Mouse (Mus musculus) embryonic facial prominence, embryonic 12.5 days (tissue): ENCODE results near the gene Chd1l. TPM values are rescaled to one million over a fixed set of nuclear protein-coding genes. Genes with fewer than 3 reads are reported as not detected.
A peak's percentile ranks its signal among the peaks of the same experiment; 100 is the strongest.

Experiments
- ATAC-seq: fragments of 200-750 bp; cut with Nextera tagmentation; 2 replicates; pipeline ENCODE4 v1.8.0; 2017; ENCODE audit not compliant: insufficient number of reproducible peaks, insufficient read depth, low FRiP score, low TSS enrichment
- H3K27ac ChIP-seq: fragments of 300-500 bp; sonication (generic); 2 replicates; pipeline ENCODE4 v1.5.1; 2016; ENCODE audit warnings: mild to moderate bottlenecking
- H3K27me3 ChIP-seq: fragments of 300-500 bp; sonication (generic); 2 replicates; pipeline ENCODE4 v1.6.1; 2016; ENCODE audit warnings: mild to moderate bottlenecking, moderate library complexity
- H3K36me3 ChIP-seq: fragments of 300-500 bp; sonication (generic); 2 replicates; pipeline ENCODE4 v1.6.1; 2016; ENCODE audit warnings: mild to moderate bottlenecking
- H3K4me1 ChIP-seq: fragments of 300-500 bp; sonication (generic); 2 replicates; pipeline ENCODE4 v1.6.1; 2016
- H3K4me2 ChIP-seq: fragments of 300-500 bp; sonication (generic); replicated peaks from 2 replicates; pipeline ENCODE4 v1.6.1; 2016; ENCODE audit warnings: mild to moderate bottlenecking, moderate library complexity
- H3K4me3 ChIP-seq: fragments of 300-500 bp; sonication (generic); 2 replicates; pipeline ENCODE4 v1.5.1; 2016; ENCODE audit warnings: mild to moderate bottlenecking
- H3K9ac ChIP-seq: fragments of 300-500 bp; sonication (generic); 2 replicates; pipeline ENCODE4 v1.6.1; 2016; ENCODE audit warnings: mild to moderate bottlenecking, moderate library complexity
- H3K9me3 ChIP-seq: fragments of 300-500 bp; sonication (generic); 2 replicates; pipeline ENCODE4 v1.6.1; 2016; ENCODE audit warnings: mild to moderate bottlenecking, moderate library complexity
- WGBS: fragments of 180-500 bp; shearing (Covaris S2); methylation state at CpG from one replicate; pipeline ENCODE4 v1.1.7; 2016; 5-methylcytosine and 5-hydroxymethylcytosine counted together
- polyA plus RNA-seq: library from polyadenylated mRNA; unstranded; fragments of >200 nt; fragmentation: Nextera tagmentation; extraction: Ambion mirVana; gene quantifications from 2 replicates; pipeline ENCODE4 v1.2.1, GENCODE M21; 2016

The Chd1l gene
- polyA plus RNA-seq, 1 experiment from 2014 or later: 20.1 TPM

GRCm38 (mm10) chr3:97587656-97588055 is 22.3 kb downstream of the Chd1l start:
- peaks cover 19% of the 10 kb centered on the region for H3K36me3 ChIP-seq
- H3K27me3 ChIP-seq: no peaks in the 10 kb centered on the region
- no peak overlapping the region for H3K9ac ChIP-seq
- H3K4me1 ChIP-seq: no peaks in the 10 kb centered on the region
- no peaks in the 10 kb centered on the region for H3K9me3 ChIP-seq
- no peak overlapping the region for H3K4me3 ChIP-seq
- no peak for ATAC-seq
- no peak overlapping the region for H3K27ac ChIP-seq
- no peak overlapping the region for H3K4me2 ChIP-seq
- WGBS: 72% methylated on average over 9 of the region's 9 CpGs

DNA sequence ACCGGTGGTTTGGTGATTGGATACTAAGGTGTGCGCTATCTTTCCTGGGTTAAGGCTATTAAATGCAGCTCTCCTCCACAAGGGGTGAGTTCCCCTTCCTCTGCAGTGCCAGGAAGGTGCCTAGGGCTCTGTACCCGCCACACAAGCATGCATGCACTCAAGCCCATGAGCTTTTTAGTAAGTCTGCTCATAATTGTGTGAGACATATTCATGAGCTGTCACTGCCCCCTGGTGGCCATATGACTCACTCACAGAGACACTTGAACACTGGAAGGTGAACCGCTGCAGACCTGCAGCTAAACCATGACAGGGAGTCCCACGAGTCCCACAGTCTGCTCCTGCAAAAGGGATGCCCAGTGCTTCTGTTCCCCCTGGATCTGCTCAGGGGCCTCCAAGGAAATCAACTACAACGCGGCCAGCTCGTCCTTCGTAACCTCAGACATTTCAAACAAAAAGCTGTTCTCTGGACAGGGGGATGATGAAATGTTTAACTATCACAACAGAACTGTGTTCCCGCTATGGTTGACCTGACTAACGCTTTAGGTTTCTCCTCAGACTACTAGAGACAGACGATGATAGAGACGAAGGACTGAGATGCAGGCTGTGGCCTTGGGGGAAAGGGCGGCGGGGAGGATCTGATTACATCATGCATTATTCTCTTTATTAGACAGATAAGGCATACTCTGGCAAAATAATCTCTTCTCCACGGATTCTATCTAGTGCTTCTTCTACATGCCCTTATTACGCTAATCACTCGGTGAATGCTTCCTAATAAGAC is 24.4 kb downstream of the Chd1l start:
- H3K4me1 ChIP-seq: no peaks in the 10 kb centered on the region
- 69% methylated on average over 18 of the region's 18 CpGs for WGBS
- H3K9ac ChIP-seq: no peak overlapping the region
- no peak overlapping the region for H3K27ac ChIP-seq
- H3K27me3 ChIP-seq: no peaks in the 10 kb centered on the region
- peak; percentile 64; the same call in 1 of the 2 replicates for ATAC-seq
- H3K36me3 ChIP-seq: peaks cover 32% of the 10 kb centered on the region
- H3K4me3 ChIP-seq: no peak overlapping the region
- H3K4me2 ChIP-seq: no peak overlapping the region
- H3K9me3 ChIP-seq: no peaks in the 10 kb centered on the region

DNA sequence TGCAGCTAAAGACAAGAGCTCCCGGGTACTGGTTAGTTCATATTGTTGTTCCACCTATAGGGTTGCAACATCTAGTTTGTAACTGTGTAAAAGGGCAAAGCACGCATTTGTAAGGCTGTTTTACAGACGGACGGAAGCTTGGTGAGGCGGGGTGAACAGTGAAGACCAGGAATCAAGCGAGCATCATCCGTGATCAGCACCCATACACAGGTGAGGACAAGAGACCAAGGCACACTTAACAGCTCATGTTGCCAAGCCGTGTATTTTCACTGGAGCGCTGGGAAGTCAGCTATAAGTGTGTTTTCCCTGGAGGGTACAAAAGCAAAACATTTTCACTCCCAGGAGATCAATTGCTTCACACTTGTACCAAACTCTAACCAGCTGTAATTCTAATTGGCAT is 36.2 kb downstream of the Chd1l start:
- ATAC-seq: no peak
- H3K9me3 ChIP-seq: no peaks in the 10 kb centered on the region
- no peaks in the 10 kb centered on the region for H3K27me3 ChIP-seq
- no peaks in the 10 kb centered on the region for H3K4me1 ChIP-seq
- WGBS: 85% methylated on average over 9 of the region's 9 CpGs
- H3K36me3 ChIP-seq: peaks cover 5% of the 10 kb centered on the region; the same call in 1 of the 2 replicates
- H3K4me2 ChIP-seq: no peak overlapping the region
- no peak overlapping the region for H3K9ac ChIP-seq
- no peak overlapping the region for H3K27ac ChIP-seq
- H3K4me3 ChIP-seq: no peak overlapping the region

- Histone ChIP-seq H3K9ac (no peak overlapping the region), H3K4me3 (no peak overlapping the region), H3K27me3 (no peaks in the 10 kb centered on the region), H3K4me1 (no peaks in the 10 kb centered on the region), H3K9me3 (no peaks in the 10 kb centered on the region), H3K27ac (no peak overlapping the region), H3K4me2 (no peak overlapping the region), H3K36me3 (peaks cover 6% of the 10 kb centered on the region; the same call in 1 of the 2 replicates)
- ATAC-seq: no peak
- 77% methylated on average over 5 of the region's 5 CpGs for WGBS
Measured at GRCm38 (mm10) chr3:97564588-97564987, 45.4 kb downstream of the Chd1l start.

- WGBS: 87% methylated on average over 5 of the region's 5 CpGs
- no peak overlapping the region for H3K4me2 ChIP-seq
- H3K4me3 ChIP-seq: no peak overlapping the region
- no peaks in the 10 kb centered on the region for H3K9me3 ChIP-seq
- H3K27me3 ChIP-seq: no peaks in the 10 kb centered on the region
- no peak overlapping the region for H3K27ac ChIP-seq
- no peaks in the 10 kb centered on the region for H3K4me1 ChIP-seq
- no peak overlapping the region for H3K9ac ChIP-seq
- peaks cover 5% of the 10 kb centered on the region; the same call in 1 of the 2 replicates for H3K36me3 ChIP-seq
- no peak for ATAC-seq
Measured at GRCm38 (mm10) chr3:97558554-97558953, 51.4 kb downstream of the Chd1l start.

GRCm38 (mm10) chr3:97546205-97546604 is 63.8 kb downstream of the Chd1l start:
- ATAC-seq: no peak

DNA sequence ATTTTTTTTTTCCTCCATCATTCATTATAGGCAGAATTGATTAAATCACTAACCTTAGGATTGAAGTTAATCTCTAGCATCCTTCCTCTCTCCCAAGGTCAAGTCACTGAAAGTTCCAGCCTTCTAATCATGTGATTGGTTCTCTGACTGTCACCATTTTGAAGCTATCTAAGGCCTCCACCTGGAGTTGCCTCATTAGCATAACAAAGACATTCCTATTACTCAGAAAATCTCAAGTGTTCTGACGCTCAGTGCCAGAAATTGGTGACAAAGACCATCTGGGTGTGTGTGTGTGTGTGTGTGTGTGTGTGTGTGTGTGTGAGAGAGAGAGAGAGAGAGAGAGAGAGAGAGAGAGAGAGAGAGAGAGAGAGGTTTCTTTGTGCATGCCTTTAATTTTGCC is 69.8 kb downstream of the Chd1l start:
- no peaks in the 10 kb centered on the region for H3K4me1 ChIP-seq
- H3K27ac ChIP-seq: no peak overlapping the region
- ATAC-seq: no peak
- no peaks in the 10 kb centered on the region for H3K27me3 ChIP-seq
- 28% methylated on average over 1 of the region's 1 CpGs for WGBS
- no peak overlapping the region for H3K9ac ChIP-seq
- H3K9me3 ChIP-seq: no peaks in the 10 kb centered on the region
- H3K4me3 ChIP-seq: no peak overlapping the region
- no peak overlapping the region for H3K4me2 ChIP-seq
- H3K36me3 ChIP-seq: no peaks in the 10 kb centered on the region

More at GRCm38 (mm10) chr3:97546205-97546604, 63.8 kb downstream of the Chd1l start:
- 51% methylated on average over 8 of the region's 8 CpGs for WGBS
- Histone ChIP-seq H3K36me3 (no peaks in the 10 kb centered on the region), H3K4me1 (no peaks in the 10 kb centered on the region), H3K4me2 (no peak overlapping the region), H3K4me3 (no peak overlapping the region), H3K27me3 (no peaks in the 10 kb centered on the region), H3K9me3 (no peaks in the 10 kb centered on the region), H3K27ac (no peak overlapping the region), H3K9ac (no peak overlapping the region)

GRCm38 (mm10) chr3:97538634-97539033 is 71.4 kb downstream of the Chd1l start:
- 52% methylated on average over 1 of the region's 1 CpGs for WGBS

GRCm38 (mm10) chr3:97537006-97537405 is 73.0 kb downstream of the Chd1l start:
- H3K27ac ChIP-seq: no peak overlapping the region
- H3K4me2 ChIP-seq: no peak overlapping the region
- H3K9ac ChIP-seq: no peak overlapping the region
- ATAC-seq: no peak
- no peaks in the 10 kb centered on the region for H3K27me3 ChIP-seq
- 81% methylated on average over 2 of the region's 2 CpGs for WGBS
- no peaks in the 10 kb centered on the region for H3K36me3 ChIP-seq
- no peak overlapping the region for H3K4me3 ChIP-seq
- H3K4me1 ChIP-seq: no peaks in the 10 kb centered on the region
- no peaks in the 10 kb centered on the region for H3K9me3 ChIP-seq

More at GRCm38 (mm10) chr3:97538634-97539033, 71.4 kb downstream of the Chd1l start:
- H3K4me1 ChIP-seq: no peaks in the 10 kb centered on the region
- no peak overlapping the region for H3K4me2 ChIP-seq
- no peaks in the 10 kb centered on the region for H3K36me3 ChIP-seq
- no peaks in the 10 kb centered on the region for H3K9me3 ChIP-seq
- H3K27ac ChIP-seq: no peak overlapping the region
- no peak overlapping the region for H3K9ac ChIP-seq
- H3K4me3 ChIP-seq: no peak overlapping the region
- no peaks in the 10 kb centered on the region for H3K27me3 ChIP-seq
- no peak for ATAC-seq

DNA sequence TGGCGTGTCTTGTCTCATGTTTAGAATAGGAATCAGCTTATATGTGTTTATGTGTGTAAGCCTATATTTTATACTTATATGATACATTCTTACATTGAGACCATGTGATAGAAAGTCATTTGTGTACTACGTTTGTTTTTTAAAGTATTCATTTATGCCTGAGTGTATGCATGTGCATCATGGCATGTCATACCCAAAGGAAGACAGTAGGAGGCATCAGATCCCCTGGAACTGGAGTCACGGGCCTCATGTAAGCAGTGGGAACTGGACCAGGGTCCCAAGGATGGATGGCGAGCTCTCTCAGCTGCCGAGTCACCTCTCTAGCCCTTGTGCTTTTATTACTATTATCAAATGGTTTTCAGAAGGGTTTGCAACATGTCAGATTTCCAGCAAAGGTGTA is 74.3 kb downstream of the Chd1l start:
- no peak overlapping the region for H3K27ac ChIP-seq
- H3K36me3 ChIP-seq: no peaks in the 10 kb centered on the region
- H3K27me3 ChIP-seq: no peaks in the 10 kb centered on the region
- H3K4me1 ChIP-seq: no peaks in the 10 kb centered on the region
- H3K9ac ChIP-seq: no peak overlapping the region
- no peak overlapping the region for H3K4me3 ChIP-seq
- no peaks in the 10 kb centered on the region for H3K9me3 ChIP-seq
- no peak for ATAC-seq
- H3K4me2 ChIP-seq: no peak overlapping the region
- WGBS: 81% methylated on average over 5 of the region's 5 CpGs

DNA sequence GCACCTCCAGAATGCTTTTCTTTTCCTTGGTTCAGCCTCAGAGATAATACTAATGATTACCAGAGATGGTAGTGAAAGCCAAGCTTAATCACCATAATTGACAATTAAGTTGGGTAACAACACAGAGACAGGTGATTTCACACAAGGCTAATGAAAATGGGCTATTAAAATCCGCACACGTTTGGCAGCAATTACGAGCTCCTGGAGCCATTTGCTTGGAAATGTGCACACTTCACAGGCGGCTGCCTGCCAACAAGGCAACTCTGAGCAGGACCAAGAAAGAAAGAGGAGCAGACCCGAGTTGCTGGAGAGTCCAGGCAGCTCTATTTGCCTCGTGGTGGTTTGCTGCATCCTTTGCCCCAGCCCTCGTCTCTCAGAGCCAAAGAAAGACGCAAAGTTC is 84.5 kb downstream of the Chd1l start:
- Histone ChIP-seq H3K4me1 (no peaks in the 10 kb centered on the region), H3K27ac (no peak overlapping the region), H3K4me3 (no peak overlapping the region), H3K27me3 (no peaks in the 10 kb centered on the region; the same call in 1 of the 2 replicates), H3K9ac (no peak overlapping the region), H3K36me3 (no peaks in the 10 kb centered on the region), H3K4me2 (no peak overlapping the region), H3K9me3 (no peaks in the 10 kb centered on the region)
- no peak for ATAC-seq
- WGBS: 68% methylated on average over 8 of the region's 8 CpGs

- Histone ChIP-seq H3K9ac (no peak overlapping the region), H3K27ac (no peak overlapping the region), H3K36me3 (no peaks in the 10 kb centered on the region), H3K4me3 (no peak overlapping the region), H3K4me1 (no peaks in the 10 kb centered on the region), H3K27me3 (no peaks in the 10 kb centered on the region; the same call in 1 of the 2 replicates), H3K9me3 (no peaks in the 10 kb centered on the region), H3K4me2 (no peak overlapping the region)
- no peak for ATAC-seq
- 79% methylated on average over 5 of the region's 5 CpGs for WGBS
Measured at GRCm38 (mm10) chr3:97524835-97525234, 85.2 kb downstream of the Chd1l start.
